Mouse (Mus musculus): ENCODE data around the gene Gm11172.

GRCm38 (mm10) chr16:10769661-10770060 lies 43.1 kb upstream of the Gm11172 start:
- no peak for TF ChIP-seq CTCF (IDR thresholded peaks at IDR 0.05; ENCODE audit: low read depth)
- TF ChIP-seq EP300 (IDR thresholded peaks at IDR 0.05; ENCODE audit: low read depth): no peak
